Mouse (Mus musculus) thymus, adult 18-20 months (tissue): Measurements from ENCODE around the gene Senp7.

Experiments used
- DNase-seq, 2 experiments: peaks; one replicate each; pipeline ENCODE4 v3.0.0; 2022; ENCODE audit warnings: mixed read lengths in 2 of 2

Senp7 gene

GRCm38 (mm10) chr16:56139921-56140320 lies 91.8 kb downstream of the Senp7 start:
- no peak for DNase-seq

DNA sequence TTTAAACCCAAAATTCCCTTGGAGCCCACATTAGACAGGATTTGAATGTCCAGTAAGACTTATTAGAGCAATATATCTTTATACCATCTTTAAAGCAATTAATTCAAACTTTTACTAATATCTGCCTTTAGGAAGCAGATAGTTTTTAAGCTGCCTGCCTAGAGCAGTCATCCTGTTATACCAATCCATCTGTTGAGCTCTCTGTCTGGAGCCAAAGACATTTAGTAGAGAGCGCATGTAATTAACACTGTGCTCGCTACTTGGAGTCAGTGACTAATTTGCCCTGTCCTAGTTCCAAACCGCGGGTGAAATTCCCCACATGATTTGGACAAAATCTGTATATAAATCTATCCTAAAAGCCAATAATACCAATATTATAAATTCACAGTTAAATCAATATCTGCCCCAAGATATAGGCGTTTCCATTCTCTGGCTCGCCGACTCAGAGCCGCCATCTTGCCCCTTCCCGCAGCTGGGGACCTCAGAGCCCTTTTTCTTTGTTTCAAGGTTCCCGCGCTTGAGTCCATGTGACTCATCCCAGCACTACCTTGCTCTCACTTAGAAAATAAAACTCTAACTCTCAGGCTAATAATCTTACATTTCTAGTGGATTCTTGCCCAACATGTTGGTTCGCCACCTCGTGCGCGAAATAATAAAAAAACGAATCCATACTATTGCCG lies 96.9 kb downstream of the Senp7 start:
- DNase-seq: no peak

- no peak for DNase-seq
Measured at GRCm38 (mm10) chr16:56147679-56148078, 99.5 kb downstream of the Senp7 start.

GRCm38 (mm10) chr16:56163466-56163865 lies 115.3 kb downstream of the Senp7 start:
- no peak for DNase-seq

- DNase-seq: no peak
Measured at GRCm38 (mm10) chr16:56170247-56170646, 122.1 kb downstream of the Senp7 start.

GRCm38 (mm10) chr16:56175867-56176581 lies 127.9 kb downstream of the Senp7 start:
- no peak for DNase-seq

- DNase-seq: no peak
Measured at GRCm38 (mm10) chr16:56186863-56187262, 138.7 kb downstream of the Senp7 start.

DNA sequence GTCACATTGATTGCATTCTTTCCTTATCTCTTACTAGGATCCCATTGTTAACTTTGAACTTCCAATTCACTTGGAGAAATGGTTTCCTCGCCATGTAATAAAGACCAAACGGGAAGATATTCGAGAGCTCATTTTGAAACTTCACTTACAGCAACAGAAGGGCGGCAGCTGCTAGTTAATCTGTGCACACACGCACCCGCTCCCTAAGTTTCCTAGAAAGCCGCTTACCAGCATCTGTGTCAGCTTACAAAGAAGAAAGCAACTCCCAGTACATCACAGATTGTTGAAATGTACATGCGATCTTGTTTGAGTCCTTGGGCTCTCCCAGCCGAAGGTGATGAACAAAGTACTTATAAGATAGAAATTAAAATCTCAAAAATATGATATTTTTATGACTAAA lies 140.1 kb downstream of the Senp7 start:
- no peak for DNase-seq

DNA sequence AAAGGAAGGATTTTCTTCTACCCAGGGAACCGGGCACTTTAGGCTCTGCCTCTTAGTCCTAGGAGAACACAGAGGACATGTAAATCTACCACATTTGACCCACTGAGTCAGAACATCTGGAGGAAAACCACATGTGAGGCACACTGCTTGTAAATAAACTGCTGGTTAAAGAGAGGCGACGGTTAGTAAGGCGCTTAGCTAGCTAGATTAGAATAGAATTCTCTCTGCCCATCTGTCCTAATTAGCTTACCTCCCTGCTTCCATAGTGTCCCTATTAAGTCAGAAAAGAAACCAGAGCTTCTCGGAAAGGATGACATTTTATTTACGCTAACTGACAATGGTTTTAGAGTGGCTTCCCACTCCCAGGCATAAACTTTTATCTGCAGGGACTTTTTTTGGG lies 155.9 kb downstream of the Senp7 start, which contains the start of gene Impg2:
Impg2 (plus strand) TSS at position 263 of the 400 bp plus-strand sequence.
- no peak for DNase-seq

DNA sequence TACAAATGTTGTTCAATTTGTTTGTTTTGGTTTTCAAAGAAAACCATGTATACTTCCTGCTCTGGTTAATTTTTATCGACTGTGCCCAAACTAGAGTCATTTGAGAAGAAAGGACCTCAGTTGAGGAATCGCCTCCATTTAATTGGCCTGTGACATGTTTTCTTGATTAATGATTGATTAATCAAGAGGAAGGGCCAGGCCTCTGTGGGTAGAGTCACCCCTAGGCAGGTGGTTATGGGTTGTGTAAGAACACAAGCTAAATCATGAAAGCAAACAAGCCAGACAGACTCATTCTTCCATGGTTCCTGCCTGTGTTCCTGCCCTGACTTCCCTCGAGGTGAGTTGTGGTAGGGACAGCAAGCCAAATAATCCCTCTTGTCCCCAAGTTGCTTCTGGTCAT lies 164.6 kb downstream of the Senp7 start:
- no peak for DNase-seq

GRCm38 (mm10) chr16:56227686-56228085 lies 179.5 kb downstream of the Senp7 start:
- no peak for DNase-seq

- DNase-seq: no peak
Measured at GRCm38 (mm10) chr16:56229455-56229854, 181.3 kb downstream of the Senp7 start.

DNA sequence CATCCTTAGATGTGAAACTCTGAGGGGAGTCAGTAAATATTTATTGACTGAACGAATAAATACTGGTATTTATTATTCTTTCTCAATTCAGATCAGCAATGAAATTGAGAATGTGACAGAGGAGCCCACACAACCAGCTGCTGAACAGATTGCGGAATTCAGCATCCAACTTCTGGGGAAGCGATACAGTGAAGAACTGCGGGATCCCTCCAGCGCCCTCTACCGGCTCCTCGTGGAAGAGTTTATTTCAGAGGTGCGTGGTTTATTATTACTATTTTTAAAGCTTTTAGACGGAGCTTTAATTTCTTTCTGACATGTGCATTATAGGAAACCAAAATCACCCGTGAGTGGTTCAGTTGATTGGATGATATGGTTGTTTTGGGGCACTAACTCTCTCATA lies 183.2 kb downstream of the Senp7 start:
- DNase-seq: no peak

- no peak for DNase-seq
Measured at GRCm38 (mm10) chr16:56232736-56233135, 184.6 kb downstream of the Senp7 start.
